Mouse (Mus musculus) stomach, postnatal 0 days (tissue): ENCODE data around the gene Phldb2. TPM values are rescaled to one million over a fixed set of nuclear protein-coding genes. Genes with fewer than 3 reads are reported as not detected.

Source experiments
- ATAC-seq: fragments of 200-750 bp; cut with Nextera tagmentation; 2 replicates; pipeline ENCODE4 v1.8.0; 2017; ENCODE audit not compliant: low FRiP score, low TSS enrichment
- DNase-seq: peaks from one replicate; pipeline ENCODE4 v3.0.0-alpha.2; 2016; ENCODE audit warnings: low spot score
- H3K27ac ChIP-seq: fragments of 300-500 bp; sonication (generic); replicated peaks from 2 replicates; pipeline ENCODE4 v1.5.1; 2014; ENCODE audit warnings: mild to moderate bottlenecking, control low read depth
- H3K27me3 ChIP-seq: fragments of 300-500 bp; sonication (generic); 2 replicates; pipeline ENCODE4 v1.6.1; 2014; ENCODE audit warnings: low read length; ENCODE audit not compliant: control insufficient read depth, insufficient read depth
- H3K36me3 ChIP-seq: fragments of 300-500 bp; sonication (generic); 2 replicates; pipeline ENCODE4 v1.6.1; 2014; ENCODE audit warnings: low read length, mixed read lengths; ENCODE audit not compliant: control insufficient read depth, insufficient read depth
- H3K4me1 ChIP-seq: fragments of 300-500 bp; sonication (generic); replicated peaks from 2 replicates; pipeline ENCODE4 v1.6.1; 2014; ENCODE audit warnings: antibody characterized with exemption; ENCODE audit not compliant: control insufficient read depth, insufficient read depth
- H3K4me2 ChIP-seq: fragments of 300-500 bp; sonication (generic); replicated peaks from 2 replicates; pipeline ENCODE4 v1.6.1; 2014; ENCODE audit warnings: low read depth, mild to moderate bottlenecking, control low read depth, moderate library complexity
- H3K4me3 ChIP-seq: fragments of 300-500 bp; sonication (generic); 2 replicates; pipeline ENCODE4 v1.5.1; 2014; ENCODE audit warnings: low read depth, low read length, control low read depth
- H3K9ac ChIP-seq: fragments of 300-500 bp; sonication (generic); 2 replicates; pipeline ENCODE4 v1.6.1; 2014; ENCODE audit warnings: mild to moderate bottlenecking, low read length, control low read depth, mixed read lengths
- H3K9me3 ChIP-seq: fragments of 300-500 bp; sonication (generic); 2 replicates; pipeline ENCODE4 v1.6.1; 2016; ENCODE audit warnings: low read length; ENCODE audit not compliant: control insufficient read depth
- CTCF ChIP-seq: IDR thresholded peaks from 2 replicates; pipeline ENCODE4 v1.5.1; 2016; ENCODE audit warnings: antibody characterized with exemption, low read depth, mild to moderate bottlenecking, moderate library complexity
- EP300 ChIP-seq: optimal IDR thresholded peaks from 2 replicates; pipeline ENCODE3; 2016; ENCODE audit warnings: antibody characterized with exemption
- WGBS: fragments of 180-500 bp; shearing (Covaris S2); extraction: QIAGEN DNeasy Blood & Tissue Kit; methylation state at CpG from one replicate; pipeline ENCODE4 v1.1.7; 2014; 5-methylcytosine and 5-hydroxymethylcytosine counted together
- polyA plus RNA-seq: library from polyadenylated mRNA; unstranded; fragments of >200 nt; fragmentation: Nextera tagmentation; extraction: Ambion mirVana; gene quantifications from 2 replicates; pipeline ENCODE4 v1.2.1, GENCODE M21; 2015

Gene Phldb2
- polyA plus RNA-seq, 1 experiment from 2014 or later = 13.2 TPM

- Histone ChIP-seq H3K27me3 (no peaks in the 10 kb centered on the region), H3K9me3 (no peaks in the 10 kb centered on the region), H3K4me1 (no peaks in the 10 kb centered on the region), H3K9ac (no peak overlapping the region), H3K4me3 (no peak overlapping the region), H3K36me3 (no peaks in the 10 kb centered on the region), H3K4me2 (no peak overlapping the region), H3K27ac (no peak overlapping the region)
- ATAC-seq (no peak), DNase-seq (no peak)
- TF ChIP-seq CTCF = peak; percentile 55
- no peak for TF ChIP-seq EP300
- 45% methylated on average over 10 of the region's 10 CpGs for WGBS
These were observed 37.7 kb upstream of the Phldb2 start for GRCm38 (mm10) chr16:45990901-45991676.

- 70% methylated on average over 1 of the region's 1 CpGs for WGBS
- Histone ChIP-seq H3K36me3 (no peaks in the 10 kb centered on the region), H3K27me3 (no peaks in the 10 kb centered on the region), H3K27ac (no peak overlapping the region), H3K4me1 (no peaks in the 10 kb centered on the region), H3K4me3 (no peak overlapping the region), H3K9ac (no peak overlapping the region), H3K4me2 (no peak overlapping the region), H3K9me3 (no peaks in the 10 kb centered on the region)
- TF ChIP-seq CTCF = no peak
- TF ChIP-seq EP300 = no peak
- ATAC-seq = no peak
- DNase-seq = no peak
These were observed 32.8 kb upstream of the Phldb2 start for GRCm38 (mm10) chr16:45986236-45986635.

GRCm38 (mm10) chr16:45984610-45985606 lies 31.5 kb upstream of the Phldb2 start:
- DNase-seq = no peak
- WGBS = 57% methylated on average over 4 of the region's 4 CpGs
- no peaks in the 10 kb centered on the region for H3K9me3 ChIP-seq
- H3K4me1 ChIP-seq = no peaks in the 10 kb centered on the region
- H3K27ac ChIP-seq = no peak overlapping the region
- no peak overlapping the region for H3K4me3 ChIP-seq
- no peak for TF ChIP-seq EP300
- no peak for TF ChIP-seq CTCF
- H3K9ac ChIP-seq = no peak overlapping the region
- H3K36me3 ChIP-seq = no peaks in the 10 kb centered on the region
- ATAC-seq = peak; percentile 86
- no peaks in the 10 kb centered on the region for H3K27me3 ChIP-seq
- H3K4me2 ChIP-seq = no peak overlapping the region

GRCm38 (mm10) chr16:45976251-45976650 lies 22.9 kb upstream of the Phldb2 start:
- Histone ChIP-seq H3K9ac (no peak overlapping the region), H3K27ac (no peak overlapping the region), H3K4me2 (no peak overlapping the region), H3K9me3 (no peaks in the 10 kb centered on the region), H3K36me3 (no peaks in the 10 kb centered on the region), H3K4me3 (no peak overlapping the region), H3K4me1 (no peaks in the 10 kb centered on the region), H3K27me3 (no peaks in the 10 kb centered on the region)
- 93% methylated on average over 1 of the region's 1 CpGs for WGBS
- TF ChIP-seq CTCF (no peak), EP300 (no peak)
- no peak for DNase-seq
- ATAC-seq = no peak

DNA sequence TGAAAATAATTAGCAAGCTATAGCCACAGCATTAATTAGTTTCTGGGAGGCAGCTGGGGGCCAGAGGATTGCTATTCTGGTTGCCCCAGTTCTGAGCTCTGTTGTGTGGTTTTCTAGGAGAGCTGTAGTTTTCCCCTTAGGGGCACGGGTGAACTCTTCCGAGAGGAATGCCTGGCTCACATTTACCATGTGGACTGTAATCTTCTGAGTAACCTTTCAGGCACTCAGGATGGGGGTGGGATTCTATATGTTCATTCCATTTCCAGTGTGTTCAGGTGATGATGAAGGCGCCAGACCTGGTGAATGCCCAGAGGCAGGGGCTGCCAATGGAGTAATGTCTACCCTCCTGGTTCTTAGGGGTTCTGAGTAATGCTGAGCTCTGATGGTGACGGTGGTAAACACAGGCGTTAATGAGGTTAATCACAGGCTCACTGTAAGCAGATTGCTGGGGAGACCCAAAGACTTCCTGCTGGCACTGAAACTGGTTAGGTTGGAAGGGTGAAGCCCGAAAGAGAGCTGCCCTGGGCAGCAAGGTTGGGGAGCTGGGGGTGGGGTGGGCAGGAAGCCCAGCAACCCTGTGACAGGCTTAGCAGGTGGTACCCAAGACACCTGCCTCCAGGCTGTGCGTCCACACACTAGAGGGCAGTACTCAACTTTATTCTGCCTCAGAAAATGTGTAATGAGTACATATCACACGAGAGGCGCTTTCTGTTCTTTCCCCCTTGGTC lies 20.7 kb upstream of the Phldb2 start:
- Histone ChIP-seq H3K4me3 (no peak overlapping the region), H3K9me3 (no peaks in the 10 kb centered on the region), H3K36me3 (no peaks in the 10 kb centered on the region), H3K27me3 (no peaks in the 10 kb centered on the region), H3K4me1 (no peaks in the 10 kb centered on the region), H3K4me2 (no peak overlapping the region), H3K9ac (no peak overlapping the region), H3K27ac (no peak overlapping the region)
- 0 out of 2 replicates have a peak, but pooled peaks have one; percentile 56 for ATAC-seq
- DNase-seq = peak; percentile 28
- WGBS = 55% methylated on average over 9 of the region's 9 CpGs
- no peak for TF ChIP-seq EP300
- peak; percentile 65 for TF ChIP-seq CTCF
